Mouse (Mus musculus) neural tube, embryonic 14.5 days (tissue): ENCODE measurements around the gene Arl4a. TPM values are rescaled to one million over a fixed set of nuclear protein-coding genes. Genes with fewer than 3 reads are reported as not detected.

Experiments
- ATAC-seq: fragments of 200-750 bp; cut with Nextera tagmentation; 2 replicates; pipeline ENCODE4 v1.8.0; 2017; ENCODE audit warnings: low read depth, mild to moderate bottlenecking, moderate TSS enrichment, moderate library complexity
- H3K27ac ChIP-seq: fragments of 300-500 bp; sonication (generic); 2 replicates; pipeline ENCODE4 v1.5.1; 2014; ENCODE audit warnings: low read depth, mild to moderate bottlenecking, control low read depth, low read length, moderate library complexity, mixed read lengths
- H3K27me3 ChIP-seq: fragments of 300-500 bp; sonication (generic); 2 replicates; pipeline ENCODE4 v1.6.1; 2014; ENCODE audit warnings: low read length; ENCODE audit not compliant: control insufficient read depth, insufficient read depth
- H3K36me3 ChIP-seq: fragments of 300-500 bp; sonication (generic); 2 replicates; pipeline ENCODE4 v1.6.1; 2014; ENCODE audit warnings: low read length, mixed read lengths; ENCODE audit not compliant: control insufficient read depth, insufficient read depth
- H3K4me1 ChIP-seq: fragments of 300-500 bp; sonication (generic); 2 replicates; pipeline ENCODE4 v1.6.1; 2014; ENCODE audit warnings: low read length; ENCODE audit not compliant: control insufficient read depth, insufficient read depth
- H3K4me2 ChIP-seq: fragments of 300-500 bp; sonication (generic); 2 replicates; pipeline ENCODE4 v1.6.1; 2014; ENCODE audit warnings: mild to moderate bottlenecking, low read depth, low read length, control low read depth
- H3K4me3 ChIP-seq: fragments of 300-500 bp; sonication (generic); 2 replicates; pipeline ENCODE4 v1.5.1; 2014; ENCODE audit warnings: low read depth, low read length, control low read depth, mixed read lengths
- H3K9ac ChIP-seq: fragments of 300-500 bp; sonication (generic); replicated peaks from 2 replicates; pipeline ENCODE4 v1.6.1; 2014; ENCODE audit warnings: low read depth, mild to moderate bottlenecking, control low read depth, low read length, mixed read lengths
- H3K9me3 ChIP-seq: fragments of 300-500 bp; sonication (generic); 2 replicates; pipeline ENCODE4 v1.6.1; 2016; ENCODE audit warnings: low read length; ENCODE audit not compliant: control insufficient read depth
- WGBS: fragments of 180-500 bp; shearing (Covaris S2); extraction: QIAGEN DNeasy Blood & Tissue Kit; methylation state at CpG from one replicate; pipeline ENCODE4 v1.1.7; 2014; 5-methylcytosine and 5-hydroxymethylcytosine counted together
- polyA plus RNA-seq: library from polyadenylated mRNA; unstranded; fragments of >200 nt; fragmentation: Nextera tagmentation; extraction: Ambion mirVana; gene quantifications from 2 replicates; pipeline ENCODE4 v1.2.1, GENCODE M21; 2014

The Arl4a gene
- polyA plus RNA-seq, 1 experiment from 2014 or later = 138 TPM

DNA sequence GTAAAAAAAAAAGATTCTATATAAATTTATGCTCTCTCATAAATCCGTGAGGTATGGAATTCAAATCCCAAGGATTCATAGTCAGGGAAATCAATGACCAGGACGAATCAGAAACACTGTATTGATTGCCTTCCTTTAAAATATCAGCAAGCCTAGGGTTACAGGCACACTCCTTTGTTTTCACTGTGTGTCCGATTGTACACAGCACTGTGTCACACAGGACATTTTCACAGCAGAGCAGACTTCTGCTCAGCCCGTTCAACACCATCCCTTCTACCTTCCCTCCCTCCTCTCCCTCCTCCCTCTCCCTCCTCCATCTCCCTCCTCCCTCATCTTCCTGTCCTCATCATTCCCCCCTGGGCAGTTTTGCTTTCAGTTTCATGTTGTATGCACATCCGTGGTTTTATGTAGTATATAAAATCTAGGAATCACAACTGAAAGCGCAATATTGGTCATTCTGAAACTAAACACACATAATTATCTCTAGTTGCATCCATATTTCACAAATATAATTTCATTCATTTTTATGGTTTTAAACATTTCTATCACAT, 19.8 kb downstream of the Arl4a start:
- Histone ChIP-seq H3K27me3 (no peaks in the 10 kb centered on the region), H3K4me3 (no peak overlapping the region), H3K4me1 (peaks cover 6% of the 10 kb centered on the region; the same call in 1 of the 2 replicates), H3K27ac (no peak overlapping the region), H3K36me3 (no peaks in the 10 kb centered on the region), H3K9me3 (no peaks in the 10 kb centered on the region), H3K4me2 (no peak overlapping the region), H3K9ac (no peak overlapping the region)
- WGBS = 62% methylated on average over 6 of the region's 6 CpGs
- ATAC-seq = peak; percentile 39; the same call in 1 of the 2 replicates

DNA sequence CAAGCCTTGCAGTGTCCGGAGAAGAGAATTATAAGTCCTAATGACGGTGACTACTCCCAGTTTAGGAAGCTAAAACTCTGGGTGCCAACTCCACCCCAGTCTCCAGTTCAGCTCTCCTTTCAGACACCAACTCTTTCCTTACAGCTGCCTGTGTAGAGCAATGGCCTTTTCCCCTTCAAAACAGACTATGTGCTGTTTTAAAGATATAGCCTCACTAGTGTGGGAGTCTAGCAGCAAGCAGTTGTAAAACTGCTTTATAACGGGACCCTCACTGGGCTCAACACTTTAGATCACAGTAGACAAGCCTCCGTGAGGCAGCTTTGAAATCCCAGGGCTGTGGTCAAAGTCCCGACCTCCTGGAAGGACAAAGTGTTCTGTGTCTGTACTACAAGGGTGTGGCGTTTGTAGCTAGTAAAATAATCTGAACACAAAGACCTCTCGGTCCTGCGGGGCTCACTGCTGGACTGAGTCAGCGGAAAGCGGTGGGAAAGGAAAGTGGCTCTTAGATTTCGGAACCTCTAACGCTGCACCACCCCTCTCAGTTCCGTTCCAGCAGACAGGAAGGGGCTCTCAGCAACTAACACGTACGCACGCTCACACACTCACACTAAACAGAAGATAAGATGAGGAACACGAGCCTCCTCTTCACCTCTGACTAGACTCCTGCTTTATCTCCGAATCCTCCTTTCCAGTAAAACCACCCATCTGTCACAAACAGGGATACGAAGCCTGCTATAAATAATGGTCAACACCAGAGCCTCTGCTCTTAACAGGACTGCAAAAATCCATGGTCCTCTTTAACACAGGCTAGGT, 21.0 kb downstream of the Arl4a start:
- Histone ChIP-seq H3K4me2 (peak overlapping the region; percentile 54), H3K4me1 (peaks cover 6% of the 10 kb centered on the region; the same call in 1 of the 2 replicates), H3K4me3 (peak overlapping the region; percentile 27), H3K27me3 (no peaks in the 10 kb centered on the region), H3K27ac (peak overlapping the region; percentile 66), H3K9ac (peak overlapping the region; percentile 42), H3K9me3 (no peaks in the 10 kb centered on the region), H3K36me3 (no peaks in the 10 kb centered on the region)
- peak; percentile 82 for ATAC-seq
- WGBS = 7% methylated on average over 19 of the region's 19 CpGs

- Histone ChIP-seq H3K27me3 (no peaks in the 10 kb centered on the region), H3K9me3 (no peaks in the 10 kb centered on the region), H3K36me3 (no peaks in the 10 kb centered on the region), H3K9ac (no peak overlapping the region), H3K4me2 (no peak overlapping the region), H3K27ac (no peak overlapping the region), H3K4me3 (no peak overlapping the region), H3K4me1 (peaks cover 6% of the 10 kb centered on the region; the same call in 1 of the 2 replicates)
- WGBS = 50% methylated on average over 9 of the region's 9 CpGs
- ATAC-seq = peak; percentile 28; the same call in 1 of the 2 replicates
Measured at GRCm38 (mm10) chr12:40016068-40016467, 21.8 kb downstream of the Arl4a start.

DNA sequence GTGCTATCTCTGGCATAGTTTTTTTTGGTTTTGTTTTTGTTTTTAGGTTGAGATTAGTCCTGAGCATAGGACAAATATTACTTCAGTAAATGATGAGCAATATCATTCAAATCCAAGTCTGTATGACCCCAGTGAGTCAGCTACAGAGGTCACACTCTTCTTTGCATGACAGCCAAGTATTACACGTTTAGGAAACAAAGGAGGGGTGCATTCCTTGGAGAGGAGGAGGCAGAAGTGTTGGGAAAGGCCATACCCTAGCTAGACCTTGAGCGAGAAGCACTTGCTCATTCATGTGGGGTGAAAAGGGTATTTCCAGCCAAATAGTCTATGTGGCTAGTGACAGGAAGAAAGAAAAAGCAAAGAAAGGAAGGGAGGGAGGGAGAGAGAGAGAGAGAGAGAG, 28.0 kb downstream of the Arl4a start:
- ATAC-seq = no peak

GRCm38 (mm10) chr12:40008459-40008858, 29.4 kb downstream of the Arl4a start:
- 69% methylated on average over 3 of the region's 3 CpGs for WGBS

More for the DNA sequence above, 28.0 kb downstream of the Arl4a start:
- no peak overlapping the region for H3K9ac ChIP-seq
- no peak overlapping the region for H3K4me2 ChIP-seq
- no peaks in the 10 kb centered on the region for H3K27me3 ChIP-seq
- H3K27ac ChIP-seq = no peak overlapping the region
- H3K36me3 ChIP-seq = no peaks in the 10 kb centered on the region
- H3K9me3 ChIP-seq = no peaks in the 10 kb centered on the region
- no peak overlapping the region for H3K4me3 ChIP-seq
- H3K4me1 ChIP-seq = no peaks in the 10 kb centered on the region
- whole genome bisulfite sequencing = 57% methylated on average over 2 of the region's 2 CpGs

DNA sequence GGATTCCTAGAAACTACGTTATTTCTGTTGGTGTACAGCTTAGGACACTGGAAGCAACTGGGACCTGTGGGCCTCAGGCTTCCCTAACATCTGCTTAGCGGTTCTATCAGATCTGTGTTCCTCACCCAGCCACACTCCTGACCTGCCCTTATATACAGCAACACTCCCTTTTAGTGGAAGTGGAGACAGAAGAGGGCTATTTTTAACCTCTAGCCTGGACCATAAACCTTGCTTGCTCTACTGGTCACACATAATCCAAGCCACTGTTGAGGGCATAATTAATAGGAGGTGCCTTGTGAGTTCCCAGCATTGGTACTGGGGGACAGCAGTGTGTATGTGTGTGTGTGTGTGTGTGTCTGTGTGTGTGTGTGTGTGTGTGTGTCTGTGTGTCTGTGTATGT, 33.1 kb downstream of the Arl4a start:
- no peaks in the 10 kb centered on the region for H3K36me3 ChIP-seq
- H3K9me3 ChIP-seq = no peaks in the 10 kb centered on the region
- H3K27me3 ChIP-seq = no peaks in the 10 kb centered on the region
- no peak overlapping the region for H3K4me2 ChIP-seq
- no peak; the same call in 1 of the 2 replicates for ATAC-seq
- no peak overlapping the region for H3K4me3 ChIP-seq
- H3K27ac ChIP-seq = no peak overlapping the region
- no peaks in the 10 kb centered on the region for H3K4me1 ChIP-seq
- 69% methylated on average over 2 of the region's 2 CpGs for whole genome bisulfite sequencing
- no peak overlapping the region for H3K9ac ChIP-seq

More at GRCm38 (mm10) chr12:40008459-40008858, 29.4 kb downstream of the Arl4a start:
- H3K27ac ChIP-seq = no peak overlapping the region
- H3K4me1 ChIP-seq = no peaks in the 10 kb centered on the region
- no peak for ATAC-seq
- H3K4me2 ChIP-seq = no peak overlapping the region
- H3K27me3 ChIP-seq = no peaks in the 10 kb centered on the region
- no peak overlapping the region for H3K9ac ChIP-seq
- no peaks in the 10 kb centered on the region for H3K9me3 ChIP-seq
- no peaks in the 10 kb centered on the region for H3K36me3 ChIP-seq
- no peak overlapping the region for H3K4me3 ChIP-seq

DNA sequence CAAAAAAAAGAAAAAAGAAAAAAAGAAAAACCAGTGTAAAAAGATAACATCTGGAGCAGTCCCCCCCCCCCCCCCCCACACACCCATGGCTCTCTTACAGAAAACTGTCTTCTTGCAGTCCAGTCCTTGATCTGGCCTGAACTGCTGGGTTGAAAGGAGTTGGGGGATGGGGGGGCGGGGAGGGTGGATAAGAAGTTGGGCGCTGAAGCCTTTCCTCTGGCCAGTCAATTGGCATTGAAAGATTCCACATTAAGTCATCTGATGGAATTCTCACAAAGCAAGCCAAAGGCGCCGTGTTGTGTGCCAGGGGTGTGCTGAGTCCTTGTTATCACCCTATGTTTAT, 39.0 kb downstream of the Arl4a start:
- no peak overlapping the region for H3K27ac ChIP-seq
- H3K4me2 ChIP-seq = no peak overlapping the region
- no peaks in the 10 kb centered on the region for H3K9me3 ChIP-seq
- H3K9ac ChIP-seq = no peak overlapping the region
- 51% methylated on average over 4 of the region's 4 CpGs for WGBS
- no peaks in the 10 kb centered on the region for H3K4me1 ChIP-seq
- H3K36me3 ChIP-seq = no peaks in the 10 kb centered on the region
- no peaks in the 10 kb centered on the region for H3K27me3 ChIP-seq
- H3K4me3 ChIP-seq = no peak overlapping the region
- ATAC-seq = no peak

GRCm38 (mm10) chr12:39998070-39998852, 39.6 kb downstream of the Arl4a start:
- Histone ChIP-seq H3K9me3 (no peaks in the 10 kb centered on the region), H3K36me3 (no peaks in the 10 kb centered on the region), H3K27ac (no peak overlapping the region), H3K9ac (no peak overlapping the region), H3K4me3 (no peak overlapping the region), H3K4me2 (no peak overlapping the region), H3K4me1 (no peaks in the 10 kb centered on the region), H3K27me3 (no peaks in the 10 kb centered on the region)
- ATAC-seq = peak; percentile 66; the same call in 1 of the 2 replicates
- 15% methylated on average over 9 of the region's 9 CpGs for WGBS

GRCm38 (mm10) chr12:39997651-39998050, 40.2 kb downstream of the Arl4a start:
- 17% methylated on average over 4 of the region's 4 CpGs for WGBS
- no peak for ATAC-seq
- Histone ChIP-seq H3K27ac (no peak overlapping the region), H3K4me2 (no peak overlapping the region), H3K4me1 (no peaks in the 10 kb centered on the region), H3K27me3 (no peaks in the 10 kb centered on the region), H3K9me3 (no peaks in the 10 kb centered on the region), H3K9ac (no peak overlapping the region), H3K36me3 (no peaks in the 10 kb centered on the region), H3K4me3 (no peak overlapping the region)
